Mouse (Mus musculus): ENCODE data around the gene Riok1.

The Riok1 gene

GRCm38 (mm10) chr13:38064854-38065663, 28.3 kb downstream of the Riok1 start:
- DNase-seq (ENCODE audit: low spot score) = peak; percentile 57

- DNase-seq (ENCODE audit: low spot score) = no peak
These were observed 34.1 kb downstream of the Riok1 start for GRCm38 (mm10) chr13:38070945-38071344.

DNA sequence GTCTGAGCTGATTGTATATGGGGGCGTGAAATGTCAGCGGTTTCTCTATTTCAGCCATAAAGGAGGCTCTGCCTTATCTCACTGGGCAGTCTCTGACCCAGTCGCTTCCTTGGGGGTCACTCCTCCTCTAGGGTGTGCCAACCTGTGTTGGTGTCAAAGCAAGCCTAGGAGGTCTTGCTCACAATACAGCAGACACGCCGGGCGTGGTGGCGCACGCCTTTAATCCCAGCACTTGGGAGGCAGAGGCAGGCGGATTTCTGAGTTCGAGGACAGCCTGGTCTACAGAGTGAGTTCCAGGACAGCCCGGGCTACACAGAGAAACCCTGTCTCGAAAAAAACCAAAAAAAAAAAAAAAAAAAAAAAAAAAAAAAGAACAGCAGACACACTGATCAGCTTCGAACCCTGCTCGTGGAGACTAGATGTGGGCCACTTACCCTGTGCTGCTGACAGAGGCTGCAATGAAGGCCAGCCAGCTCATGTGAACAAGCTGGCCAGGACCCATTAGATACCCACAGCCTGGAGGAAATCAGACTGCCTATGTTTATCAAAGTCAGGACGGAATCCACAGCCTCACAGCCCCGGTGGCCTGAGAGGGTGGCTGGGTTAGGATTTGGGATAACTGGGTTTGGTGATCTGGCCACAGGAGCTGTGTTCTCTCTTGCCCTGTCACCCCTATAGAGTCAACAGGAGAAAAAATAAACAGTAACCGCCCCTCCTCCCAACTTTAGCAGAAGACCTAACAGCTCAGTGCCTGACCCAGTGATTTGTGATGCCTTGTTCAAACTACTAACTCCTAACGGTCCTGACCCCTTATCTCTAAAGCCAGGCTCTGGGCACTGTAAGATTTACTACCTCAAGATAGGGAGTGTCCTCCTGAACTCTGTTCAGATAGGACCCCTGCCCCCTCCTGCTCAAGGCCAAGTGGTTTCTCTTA, 36.8 kb downstream of the Riok1 start:
- DNase-seq (ENCODE audit: low spot score) = no peak

- DNase-seq (ENCODE audit: low spot score) = no peak
These were observed 37.6 kb downstream of the Riok1 start for GRCm38 (mm10) chr13:38074404-38074803.

GRCm38 (mm10) chr13:38077113-38077512, 40.3 kb downstream of the Riok1 start:
- no peak for DNase-seq (ENCODE audit: low spot score)

GRCm38 (mm10) chr13:38078836-38079235, 42.0 kb downstream of the Riok1 start:
- no peak for DNase-seq (ENCODE audit: low spot score)

DNA sequence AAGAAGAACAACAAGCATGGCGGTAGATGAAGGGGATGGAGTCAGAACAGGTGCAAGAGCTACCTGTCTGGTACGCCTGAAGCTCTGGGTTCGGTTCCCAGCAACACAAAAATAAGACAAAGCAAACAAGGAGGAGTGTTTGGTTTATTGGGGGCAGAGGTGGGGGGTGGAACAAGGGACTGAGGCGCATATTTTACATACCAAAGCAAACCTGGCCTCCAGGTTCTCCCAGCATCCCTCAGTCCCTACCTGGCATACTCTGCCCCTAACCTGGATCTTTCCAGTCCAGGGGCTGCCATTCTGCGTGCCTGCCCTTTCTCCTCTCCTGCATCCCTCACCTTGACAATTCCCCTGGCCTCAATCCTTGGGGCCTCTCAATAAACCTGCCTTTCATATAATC, 42.6 kb downstream of the Riok1 start:
- DNase-seq (ENCODE audit: low spot score) = no peak

DNA sequence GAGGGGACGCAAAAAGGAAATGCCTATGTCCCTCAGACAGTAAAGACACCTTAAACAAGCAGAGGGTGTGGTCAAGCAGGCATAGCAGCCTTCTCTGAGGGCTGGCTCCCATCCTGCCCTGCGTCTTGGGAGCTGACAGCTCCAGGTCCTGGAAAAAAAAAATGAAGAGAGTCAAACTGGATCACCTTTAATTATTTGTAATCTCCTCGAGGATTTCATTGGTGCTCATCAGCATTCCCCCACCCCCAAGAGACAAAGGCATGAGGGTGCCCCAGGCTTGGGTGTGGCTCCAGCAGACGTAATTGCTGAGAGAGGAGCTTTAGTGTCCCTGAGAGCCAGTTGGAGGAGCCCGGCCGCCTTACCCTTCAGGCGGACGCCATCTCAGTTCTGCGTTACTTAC, 43.2 kb downstream of the Riok1 start:
- no peak for DNase-seq (ENCODE audit: low spot score)

DNA sequence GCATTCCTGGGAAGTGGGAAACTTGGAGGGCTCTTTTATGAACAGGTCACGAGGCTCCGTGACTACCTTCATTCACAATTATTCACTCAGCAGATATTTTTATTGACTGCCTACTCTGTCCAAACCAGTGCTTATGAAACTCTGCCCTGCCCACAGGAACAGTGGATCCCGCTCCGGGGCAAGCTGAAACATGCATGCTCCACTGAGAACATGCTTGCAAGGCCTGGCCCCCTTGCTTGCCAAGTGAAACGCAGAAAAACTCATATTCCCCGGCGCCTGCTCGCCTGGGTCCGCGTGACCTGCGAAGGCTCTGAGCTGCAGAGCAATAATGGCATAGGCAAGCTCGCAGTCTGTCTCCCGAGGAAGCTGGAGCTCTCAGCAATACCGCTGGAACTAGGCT, 43.9 kb downstream of the Riok1 start:
- no peak for DNase-seq (ENCODE audit: low spot score)

GRCm38 (mm10) chr13:38081161-38081560, 44.4 kb downstream of the Riok1 start:
- DNase-seq (ENCODE audit: low spot score) = no peak

GRCm38 (mm10) chr13:38086711-38087110, 49.9 kb downstream of the Riok1 start:
- DNase-seq (ENCODE audit: low spot score) = no peak

DNA sequence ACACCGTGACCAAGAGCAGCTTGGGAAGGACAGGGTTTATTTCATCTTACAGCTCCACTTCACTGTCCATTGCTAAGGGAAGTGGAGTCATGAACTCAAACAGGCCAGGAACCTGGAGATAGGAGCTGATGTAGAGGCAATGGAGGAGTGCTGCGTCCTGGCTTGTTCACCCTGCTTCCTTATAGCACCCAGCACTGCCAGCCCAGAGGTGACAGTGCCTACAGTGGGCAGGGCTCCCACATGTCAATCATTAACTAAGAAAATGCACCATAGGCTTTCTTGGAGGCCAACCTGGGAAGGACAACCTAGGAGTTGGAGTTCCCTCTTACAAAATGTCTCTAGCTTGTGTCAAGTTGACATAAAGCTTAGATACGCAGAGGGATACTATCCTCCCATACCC, 51.2 kb downstream of the Riok1 start:
- no peak for DNase-seq (ENCODE audit: low spot score)

- no peak for DNase-seq (ENCODE audit: low spot score)
These were observed 52.7 kb downstream of the Riok1 start for GRCm38 (mm10) chr13:38089449-38089848.

- no peak for DNase-seq (ENCODE audit: low spot score)
These were observed 53.1 kb downstream of the Riok1 start for GRCm38 (mm10) chr13:38089871-38090270.

GRCm38 (mm10) chr13:38096207-38096606, 59.4 kb downstream of the Riok1 start:
- no peak for DNase-seq (ENCODE audit: low spot score)

GRCm38 (mm10) chr13:38103406-38103805, 66.6 kb downstream of the Riok1 start:
- no peak for DNase-seq (ENCODE audit: low spot score)

DNA sequence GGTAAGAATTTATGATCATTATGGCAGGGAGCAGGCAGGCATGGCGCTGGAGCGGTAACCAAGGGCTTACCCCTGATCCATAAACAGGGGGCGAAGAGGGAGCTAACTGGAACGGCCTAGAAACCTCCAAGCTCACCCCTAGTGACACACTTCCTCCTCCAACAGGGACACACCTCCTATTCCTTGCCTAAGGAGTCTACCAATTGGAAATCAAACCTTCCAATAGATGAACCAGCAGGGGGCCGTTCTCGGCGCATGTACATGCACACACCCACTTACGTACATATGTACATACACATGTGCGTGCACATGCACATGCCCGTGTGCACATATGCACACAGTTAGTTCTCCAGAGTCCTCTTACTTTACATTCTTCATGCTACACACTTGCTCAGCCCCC, 67.7 kb downstream of the Riok1 start:
- DNase-seq (ENCODE audit: low spot score) = no peak

GRCm38 (mm10) chr13:38109081-38109480, 72.3 kb downstream of the Riok1 start:
- no peak for DNase-seq (ENCODE audit: low spot score)
